Mouse (Mus musculus) lung, adult 2 months (tissue): ENCODE measurements around the gene Il1rapl1.

ENCODE experiments used
- CTCF ChIP-seq: fragments of 200-500 bp; IDR thresholded peaks from 2 replicates; pipeline ENCODE4 v1.5.1; 2011; ENCODE audit warnings: mild to moderate bottlenecking, low read length, control low read depth; ENCODE audit not compliant: insufficient read depth
- POLR2A ChIP-seq: fragments of 200-500 bp; IDR thresholded peaks from 2 replicates; pipeline ENCODE4 v1.6.1; 2011; ENCODE audit warnings: low read depth, mild to moderate bottlenecking, control low read depth, low read length, borderline replicate concordance; ENCODE audit errors: extremely low read depth

DNA sequence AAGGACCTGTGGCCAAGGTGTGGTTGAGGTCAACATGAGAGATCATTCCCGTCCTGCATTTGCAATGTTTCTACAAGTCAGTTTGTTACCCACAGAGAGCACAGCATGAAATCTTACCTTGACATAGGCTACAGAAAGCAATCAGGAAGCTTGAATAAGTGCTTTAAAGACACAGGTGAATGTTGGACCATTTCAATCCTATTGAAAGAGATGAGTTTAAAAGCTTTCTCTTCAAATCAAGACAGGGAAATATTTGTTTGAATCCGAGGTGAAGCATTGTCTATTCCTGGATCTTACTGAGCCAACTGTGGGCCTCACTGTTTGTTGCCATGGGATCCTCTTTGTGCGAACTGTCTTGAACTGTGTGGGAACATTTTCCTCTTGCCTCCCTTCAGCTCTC, 2.4 kb upstream of the Il1rapl1 start:
- TF ChIP-seq CTCF (no peak), POLR2A (no peak)
